Mouse (Mus musculus) testis, adult 2 months (tissue): ENCODE results near the gene Krt4.

Experiments used
- CTCF ChIP-seq: fragments of 200-500 bp; IDR thresholded peaks from 2 replicates; pipeline ENCODE4 v1.5.1; 2012; ENCODE audit warnings: low read depth, mild to moderate bottlenecking, inconsistent platforms, low read length, moderate library complexity; ENCODE audit not compliant: control insufficient read depth, insufficient read depth, insufficient replicate concordance
- POLR2A ChIP-seq: fragments of 200-500 bp; IDR thresholded peaks from 2 replicates; pipeline ENCODE4 v1.6.1; 2012; ENCODE audit warnings: low read depth, mild to moderate bottlenecking, inconsistent platforms, low read length, moderate library complexity; ENCODE audit not compliant: control insufficient read depth

DNA sequence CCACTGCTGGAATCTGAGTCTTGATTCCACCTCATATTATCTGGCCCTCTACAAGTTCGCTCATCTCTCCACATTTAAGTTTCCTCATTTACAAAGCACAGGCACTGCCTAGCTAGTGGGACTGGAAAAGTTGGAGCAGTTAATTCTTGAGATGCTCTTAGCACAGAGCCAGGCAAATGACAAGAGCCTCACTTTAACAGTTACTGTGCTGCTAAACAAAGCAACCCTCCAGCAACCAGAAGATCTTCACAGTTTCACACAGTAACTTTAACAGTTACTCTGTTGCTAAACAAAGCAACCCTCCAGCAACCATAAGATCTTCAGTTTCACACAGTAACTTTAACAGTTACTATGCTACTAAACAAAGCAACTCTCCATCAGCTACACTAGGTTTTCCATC is 50.2 kb downstream of the Krt4 start:
- TF ChIP-seq POLR2A, result no peak
- TF ChIP-seq CTCF, result no peak
